Mouse (Mus musculus) hindbrain, embryonic 14.5 days (tissue): ENCODE measurements around the gene Eva1a. TPM values are rescaled to one million over a fixed set of nuclear protein-coding genes. Genes with fewer than 3 reads are reported as not detected.
A peak's percentile ranks its signal among the peaks of the same experiment; 100 is the strongest.

Experiments
- ATAC-seq: fragments of 200-750 bp; cut with Nextera tagmentation; 2 replicates; pipeline ENCODE4 v1.8.0; 2017; ENCODE audit warnings: moderate number of reproducible peaks, mild to moderate bottlenecking, moderate TSS enrichment, moderate library complexity; ENCODE audit not compliant: low FRiP score
- DNase-seq: peaks from one replicate; pipeline ENCODE4 v3.0.0-alpha.2; 2015; ENCODE audit warnings: low spot score
- H3K27ac ChIP-seq: fragments of 300-500 bp; sonication (generic); 2 replicates; pipeline ENCODE4 v1.5.1; 2014; ENCODE audit warnings: mild to moderate bottlenecking, moderate library complexity
- H3K27me3 ChIP-seq: fragments of 300-500 bp; sonication (generic); 2 replicates; pipeline ENCODE4 v1.6.1; 2014; ENCODE audit warnings: mild to moderate bottlenecking, low read length, mixed read lengths; ENCODE audit not compliant: control insufficient read depth, insufficient read depth
- H3K36me3 ChIP-seq: fragments of 300-500 bp; sonication (generic); replicated peaks from 2 replicates; pipeline ENCODE4 v1.6.1; 2014; ENCODE audit not compliant: control insufficient read depth, insufficient read depth
- H3K4me1 ChIP-seq: fragments of 300-500 bp; sonication (generic); replicated peaks from 2 replicates; pipeline ENCODE4 v1.6.1; 2014; ENCODE audit warnings: antibody characterized with exemption, low read length, mixed read lengths; ENCODE audit not compliant: control insufficient read depth, insufficient read depth
- H3K4me2 ChIP-seq: fragments of 300-500 bp; sonication (generic); replicated peaks from 2 replicates; pipeline ENCODE4 v1.6.1; 2014; ENCODE audit warnings: mild to moderate bottlenecking, moderate library complexity
- H3K4me3 ChIP-seq: fragments of 300-500 bp; sonication (generic); replicated peaks from 2 replicates; pipeline ENCODE4 v1.5.1; 2014; ENCODE audit warnings: mild to moderate bottlenecking, low read length
- H3K9ac ChIP-seq: fragments of 300-500 bp; sonication (generic); 2 replicates; pipeline ENCODE4 v1.6.1; 2014
- H3K9me3 ChIP-seq: fragments of 300-500 bp; sonication (generic); 2 replicates; pipeline ENCODE4 v1.6.1; 2016; ENCODE audit warnings: low read length; ENCODE audit not compliant: control insufficient read depth
- WGBS: fragments of 180-500 bp; shearing (Covaris S2); extraction: QIAGEN DNeasy Blood & Tissue Kit; methylation state at CpG from one replicate; pipeline ENCODE4 v1.1.7; 2014; 5-methylcytosine and 5-hydroxymethylcytosine counted together
- polyA plus RNA-seq: library from polyadenylated mRNA; unstranded; fragments of >200 nt; fragmentation: Nextera tagmentation; extraction: Ambion mirVana; gene quantifications from 2 replicates; pipeline ENCODE4 v1.2.1, GENCODE M21; 2014

Gene Eva1a
- polyA plus RNA-seq, 1 experiment from 2014 or later: 0.64 TPM

DNA sequence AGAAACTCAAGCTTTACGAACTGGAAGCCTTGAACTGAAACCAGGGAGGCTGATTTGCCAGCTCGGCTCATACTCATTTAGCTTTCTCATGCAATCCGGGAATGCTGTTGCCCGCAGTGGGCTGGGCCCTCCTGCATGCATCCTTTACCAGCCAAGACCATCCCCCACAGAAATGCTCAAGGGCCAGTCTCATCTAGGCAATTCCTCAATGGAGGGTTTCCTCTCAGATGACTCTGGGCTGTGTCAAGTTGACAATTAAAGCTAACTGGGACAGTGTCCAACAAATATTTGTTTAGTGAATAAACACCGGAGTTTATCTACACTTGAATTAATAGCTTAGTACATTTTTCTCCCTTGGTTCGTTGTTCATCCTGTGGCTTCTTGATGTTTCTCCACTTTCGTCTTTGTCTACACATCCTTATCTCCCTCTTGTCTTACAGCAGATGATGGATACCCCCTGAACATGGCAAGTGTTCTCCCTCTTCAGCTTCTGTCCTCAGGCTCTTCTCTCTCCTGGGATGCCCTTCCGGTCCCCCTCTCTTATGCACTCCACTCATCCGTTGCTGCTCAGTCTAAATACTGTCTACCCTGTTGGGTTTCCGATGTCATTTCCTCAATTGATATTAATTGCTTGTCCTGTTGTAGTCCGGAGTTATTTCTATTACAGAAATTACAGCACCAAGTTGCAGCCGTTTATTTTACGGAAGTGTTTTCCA lies 92.2 kb downstream of the Eva1a start:
- DNase-seq: no peak
- H3K4me1 ChIP-seq: 0 out of 2 replicates have a peak, but pooled peaks cover 3% of the 10 kb centered on the region
- ATAC-seq: peak; percentile 40; the same call in 1 of the 2 replicates
- WGBS: 63% methylated on average over 13 of the region's 13 CpGs
- no peaks in the 10 kb centered on the region for H3K27me3 ChIP-seq
- no peaks in the 10 kb centered on the region for H3K9me3 ChIP-seq
- no peak overlapping the region for H3K4me2 ChIP-seq
- no peak overlapping the region for H3K9ac ChIP-seq
- H3K4me3 ChIP-seq: no peak overlapping the region
- no peaks in the 10 kb centered on the region for H3K36me3 ChIP-seq
- H3K27ac ChIP-seq: peak overlapping the region; percentile 34; the same call in 1 of the 2 replicates

DNA sequence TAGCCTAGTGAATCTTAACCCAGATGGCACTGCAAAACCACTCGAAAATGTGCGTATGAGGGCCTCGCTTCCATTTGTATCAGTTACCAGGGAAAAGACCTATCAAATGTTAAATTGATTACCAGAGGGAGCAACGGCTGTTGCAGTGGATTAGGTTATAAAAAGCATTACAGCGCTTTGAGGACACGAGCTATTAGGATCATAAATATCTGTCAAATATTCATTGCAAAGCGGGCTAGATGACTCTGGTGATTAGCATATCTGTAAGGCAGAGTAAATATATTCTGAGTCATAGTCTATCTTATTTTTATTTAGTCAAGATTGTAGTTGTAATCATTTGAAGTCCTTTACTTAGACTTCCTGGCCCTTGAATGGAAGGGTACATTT lies 92.7 kb downstream of the Eva1a start:
- ATAC-seq (0 out of 2 replicates have a peak, but pooled peaks have one; percentile 37), DNase-seq (no peak)
- Histone ChIP-seq H3K4me2 (no peak overlapping the region), H3K4me1 (0 out of 2 replicates have a peak, but pooled peaks cover 3% of the 10 kb centered on the region), H3K9me3 (no peaks in the 10 kb centered on the region), H3K27ac (no peak overlapping the region), H3K36me3 (no peaks in the 10 kb centered on the region), H3K27me3 (no peaks in the 10 kb centered on the region), H3K4me3 (no peak overlapping the region), H3K9ac (no peak overlapping the region)
- WGBS: 52% methylated on average over 7 of the region's 7 CpGs

GRCm38 (mm10) chr6:82135959-82136712 lies 95.3 kb downstream of the Eva1a start:
- no peak overlapping the region for H3K27ac ChIP-seq
- H3K27me3 ChIP-seq: no peaks in the 10 kb centered on the region
- ATAC-seq (no peak), DNase-seq (no peak)
- H3K9ac ChIP-seq: no peak overlapping the region
- H3K36me3 ChIP-seq: no peaks in the 10 kb centered on the region
- no peak overlapping the region for H3K4me3 ChIP-seq
- 49% methylated on average over 13 of the region's 13 CpGs for WGBS
- H3K4me2 ChIP-seq: no peak overlapping the region
- peaks cover 5% of the 10 kb centered on the region; the same call in 1 of the 2 replicates for H3K9me3 ChIP-seq
- H3K4me1 ChIP-seq: 0 out of 2 replicates have a peak, but pooled peaks cover 3% of the 10 kb centered on the region

Other genes with a start within 250 kb of the Eva1a start
- 7.7 and 9.2 TPM in 2 replicates for gene Gcfc2, start 117.4 kb upstream of the Eva1a start, polyA plus RNA-seq
- gene Mrpl19, start 75.1 kb upstream of the Eva1a start, polyA plus RNA-seq: 41.7 and 41.8 TPM in 2 replicates